Mouse (Mus musculus) intestine, postnatal 0 days (tissue): Measurements from ENCODE around the gene Cd300c2. TPM values are rescaled to one million over a fixed set of nuclear protein-coding genes. Genes with fewer than 3 reads are reported as not detected.
"Not testable (repeated sequence)": the region's sequence is repeated elsewhere in the genome, so short reads cannot be mapped to it uniquely, and the experiment has no call there.

Source experiments
- ATAC-seq: fragments of 200-750 bp; cut with Nextera tagmentation; 2 replicates; pipeline ENCODE4 v1.8.0; 2017; ENCODE audit warnings: mild to moderate bottlenecking, moderate TSS enrichment, moderate library complexity
- H3K27ac ChIP-seq: fragments of 300-500 bp; sonication (generic); 2 replicates; pipeline ENCODE4 v1.5.1; 2014; ENCODE audit warnings: mild to moderate bottlenecking, low read depth, low read length, moderate library complexity
- H3K27me3 ChIP-seq: fragments of 300-500 bp; sonication (generic); replicated peaks from 2 replicates; pipeline ENCODE4 v1.6.1; 2014; ENCODE audit warnings: low read length, mixed read lengths; ENCODE audit not compliant: control insufficient read depth, insufficient read depth
- H3K36me3 ChIP-seq: fragments of 300-500 bp; sonication (generic); 2 replicates; pipeline ENCODE4 v1.6.1; 2014; ENCODE audit warnings: mild to moderate bottlenecking, moderate library complexity; ENCODE audit not compliant: control insufficient read depth, insufficient read depth
- H3K4me1 ChIP-seq: fragments of 300-500 bp; sonication (generic); replicated peaks from 2 replicates; pipeline ENCODE4 v1.6.1; 2014; ENCODE audit warnings: antibody characterized with exemption, low read length, mixed read lengths; ENCODE audit not compliant: control insufficient read depth, insufficient read depth
- H3K4me2 ChIP-seq: fragments of 300-500 bp; sonication (generic); replicated peaks from 2 replicates; pipeline ENCODE4 v1.6.1; 2014; ENCODE audit warnings: low read depth, mild to moderate bottlenecking, moderate library complexity
- H3K4me3 ChIP-seq: fragments of 300-500 bp; sonication (generic); 2 replicates; pipeline ENCODE4 v1.5.1; 2014; ENCODE audit warnings: low read depth, low read length
- H3K9ac ChIP-seq: fragments of 300-500 bp; sonication (generic); 2 replicates; pipeline ENCODE4 v1.6.1; 2014; ENCODE audit warnings: mild to moderate bottlenecking, low read depth, low read length
- H3K9me3 ChIP-seq: fragments of 300-500 bp; sonication (generic); 2 replicates; pipeline ENCODE4 v1.6.1; 2016; ENCODE audit warnings: mixed run types; ENCODE audit not compliant: control insufficient read depth
- CTCF ChIP-seq: sonication (generic); IDR thresholded peaks from 2 replicates; pipeline ENCODE4 v1.5.1; 2016; ENCODE audit warnings: low read depth, mild to moderate bottlenecking, control low read depth, antibody characterized with exemption, moderate library complexity
- WGBS: fragments of 180-500 bp; shearing (Covaris S2); extraction: QIAGEN DNeasy Blood & Tissue Kit; methylation state at CpG from one replicate; pipeline ENCODE4 v1.1.7; 2014; 5-methylcytosine and 5-hydroxymethylcytosine counted together
- polyA plus RNA-seq: library from polyadenylated mRNA; unstranded; fragments of >200 nt; fragmentation: Nextera tagmentation; extraction: Ambion mirVana; gene quantifications from 2 replicates; pipeline ENCODE4 v1.2.1, GENCODE M21; 2015

Cd300c2 gene
- polyA plus RNA-seq: 3.2 and 3.6 TPM in 2 replicates

GRCm38 (mm10) chr11:115001474-115002040 lies at the start of gene Cd300c2:
Gene Cd300c2, minus strand, starts transcription at chr11:115001880.
- no peak within 1 kb of the TSS for H3K9ac ChIP-seq
- H3K4me1 ChIP-seq: no peaks in the 10 kb centered on the region
- TF ChIP-seq CTCF: no peak
- no peaks in the 10 kb centered on the region for H3K9me3 ChIP-seq
- H3K4me2 ChIP-seq: no peak within 1 kb of the TSS
- no peak for ATAC-seq
- H3K27ac ChIP-seq: no peak within 1 kb of the TSS
- H3K4me3 ChIP-seq: no peak within 1 kb of the TSS
- 76% methylated on average over 7 of the region's 7 CpGs for WGBS
- no peaks in the 10 kb centered on the region for H3K36me3 ChIP-seq
- H3K27me3 ChIP-seq: no peaks in the 10 kb centered on the region

GRCm38 (mm10) chr11:115049282-115049895 lies 47.7 kb upstream of the Cd300c2 start:
- H3K36me3 ChIP-seq: no peaks in the 10 kb centered on the region
- no peak for ATAC-seq
- WGBS: 48% methylated on average over 3 of the region's 3 CpGs

GRCm38 (mm10) chr11:115048259-115048658 lies 46.6 kb upstream of the Cd300c2 start, which contains the start of gene Cd300ld3:
Gene Cd300ld3, minus strand, starts transcription at chr11:115048409.
- no peaks in the 10 kb centered on the region for H3K9me3 ChIP-seq
- 67% methylated on average over 2 of the region's 2 CpGs for WGBS
- ATAC-seq: no peak
- no peaks in the 10 kb centered on the region for H3K27me3 ChIP-seq
- H3K36me3 ChIP-seq: no peaks in the 10 kb centered on the region
- no peak within 1 kb of the TSS for H3K4me3 ChIP-seq
- H3K27ac ChIP-seq: no peak within 1 kb of the TSS
- no peak within 1 kb of the TSS for H3K9ac ChIP-seq
- H3K4me2 ChIP-seq: no peak within 1 kb of the TSS
- no peaks in the 10 kb centered on the region for H3K4me1 ChIP-seq
- no peak for TF ChIP-seq CTCF

More at GRCm38 (mm10) chr11:115049282-115049895, 47.7 kb upstream of the Cd300c2 start:
- Histone ChIP-seq H3K9ac (no peak overlapping the region), H3K27me3 (no peaks in the 10 kb centered on the region), H3K27ac (no peak overlapping the region), H3K4me2 (no peak overlapping the region), H3K9me3 (no peaks in the 10 kb centered on the region), H3K4me3 (no peak overlapping the region), H3K4me1 (no peaks in the 10 kb centered on the region)
- TF ChIP-seq CTCF: peak; percentile 45

GRCm38 (mm10) chr11:115037669-115038068 lies 36.0 kb upstream of the Cd300c2 start, which contains the start of gene Cd300ld5:
Gene Cd300ld5, minus strand, starts transcription at chr11:115037769.
- not testable (repeated sequence) for H3K36me3 ChIP-seq, H3K4me1 ChIP-seq, H3K9me3 ChIP-seq, H3K4me2 ChIP-seq, H3K27ac ChIP-seq, ATAC-seq, H3K27me3 ChIP-seq, H3K9ac ChIP-seq, H3K4me3 ChIP-seq
- no CpG with 5 or more reads among the region's 6 CpGs for WGBS

GRCm38 (mm10) chr11:115026912-115027311 lies 25.2 kb upstream of the Cd300c2 start, which contains the start of gene Cd300ld4:
Gene Cd300ld4, minus strand, starts transcription at chr11:115027012.
- not testable (repeated sequence) for H3K9me3 ChIP-seq
- no CpG with 5 or more reads among the region's 6 CpGs for WGBS

GRCm38 (mm10) chr11:115016093-115016492 lies 14.4 kb upstream of the Cd300c2 start, which contains the start of gene Cd300ld2:
Gene Cd300ld2, minus strand, starts transcription at chr11:115016193.
- H3K9me3 ChIP-seq, H3K4me2 ChIP-seq, H3K9ac ChIP-seq, H3K27me3 ChIP-seq, H3K36me3 ChIP-seq, H3K4me3 ChIP-seq, ATAC-seq, H3K27ac ChIP-seq, H3K4me1 ChIP-seq: not testable (repeated sequence)
- no CpG with 5 or more reads among the region's 7 CpGs for WGBS

More at GRCm38 (mm10) chr11:115026912-115027311, 25.2 kb upstream of the Cd300c2 start, which contains the start of gene Cd300ld4:
- not testable (repeated sequence) for ATAC-seq, H3K27me3 ChIP-seq, H3K4me2 ChIP-seq, H3K4me1 ChIP-seq, H3K36me3 ChIP-seq, H3K4me3 ChIP-seq, H3K9ac ChIP-seq, H3K27ac ChIP-seq
